Mouse (Mus musculus): Measurements from ENCODE around the gene Dpf3. TPM values are rescaled to one million over a fixed set of nuclear protein-coding genes. Genes with fewer than 3 reads are reported as not detected.

The Dpf3 gene
- polyA plus RNA-seq, 1 experiment from 2014 or later = 20.7 TPM

GRCm38 (mm10) chr12:83235781-83236180 lies 251.7 kb downstream of the Dpf3 start:
- Histone ChIP-seq H3K9ac (no peak overlapping the region), H3K36me3 (no peaks in the 10 kb centered on the region), H3K9me3 (replicated peaks) (no peaks in the 10 kb centered on the region), H3K4me2 (no peak overlapping the region), H3K27me3 (no peaks in the 10 kb centered on the region), H3K4me1 (replicated peaks) (peaks cover 18% of the 10 kb centered on the region), H3K4me3 (no peak overlapping the region), H3K27ac (no peak overlapping the region)
- 88% methylated on average over 6 of the region's 6 CpGs for WGBS
- ATAC-seq (replicated peaks; ENCODE audit: insufficient number of reproducible peaks, insufficient read depth, low FRiP score, low read depth) = no peak

DNA sequence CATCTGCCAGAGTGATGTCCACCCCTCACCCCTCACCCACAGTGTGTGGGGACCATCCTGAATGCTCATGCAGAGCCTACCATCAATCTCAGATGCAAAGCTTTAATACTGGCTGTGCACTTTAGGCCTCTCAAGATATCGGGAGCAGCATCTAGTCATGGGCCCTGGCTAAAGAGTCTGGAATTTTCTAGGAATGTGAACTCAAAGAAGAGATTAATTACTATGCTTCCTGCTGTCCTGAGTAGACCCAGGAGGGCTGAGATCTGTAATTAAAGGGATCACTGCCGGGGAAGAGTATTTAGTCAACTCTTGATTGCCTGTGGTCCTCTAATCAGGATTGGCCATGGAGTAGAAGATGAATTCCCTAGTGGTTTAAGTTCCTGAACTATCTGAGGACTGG lies 252.5 kb downstream of the Dpf3 start:
- 46% methylated on average over 2 of the region's 2 CpGs for WGBS
- Histone ChIP-seq H3K4me1 (replicated peaks) (peaks cover 13% of the 10 kb centered on the region), H3K4me2 (no peak overlapping the region), H3K36me3 (no peaks in the 10 kb centered on the region), H3K27me3 (no peaks in the 10 kb centered on the region), H3K9ac (no peak overlapping the region), H3K9me3 (replicated peaks) (no peaks in the 10 kb centered on the region), H3K4me3 (no peak overlapping the region), H3K27ac (no peak overlapping the region)
- no peak for ATAC-seq (replicated peaks; ENCODE audit: insufficient number of reproducible peaks, insufficient read depth, low FRiP score, low read depth)

- Histone ChIP-seq H3K4me2 (no peak overlapping the region), H3K27ac (peak overlapping the region; percentile 41; the same call in 1 of the 2 replicates), H3K4me3 (no peak overlapping the region), H3K9ac (no peak overlapping the region), H3K9me3 (replicated peaks) (no peaks in the 10 kb centered on the region), H3K27me3 (no peaks in the 10 kb centered on the region), H3K36me3 (no peaks in the 10 kb centered on the region), H3K4me1 (replicated peaks) (peaks cover 16% of the 10 kb centered on the region)
- ATAC-seq (replicated peaks; ENCODE audit: insufficient number of reproducible peaks, insufficient read depth, low FRiP score, low read depth) = 0 out of 2 replicates have a peak, but pooled peaks have one; percentile 53
- 49% methylated on average over 7 of the region's 7 CpGs for WGBS
These were observed 253.9 kb downstream of the Dpf3 start for GRCm38 (mm10) chr12:83233651-83234050.

DNA sequence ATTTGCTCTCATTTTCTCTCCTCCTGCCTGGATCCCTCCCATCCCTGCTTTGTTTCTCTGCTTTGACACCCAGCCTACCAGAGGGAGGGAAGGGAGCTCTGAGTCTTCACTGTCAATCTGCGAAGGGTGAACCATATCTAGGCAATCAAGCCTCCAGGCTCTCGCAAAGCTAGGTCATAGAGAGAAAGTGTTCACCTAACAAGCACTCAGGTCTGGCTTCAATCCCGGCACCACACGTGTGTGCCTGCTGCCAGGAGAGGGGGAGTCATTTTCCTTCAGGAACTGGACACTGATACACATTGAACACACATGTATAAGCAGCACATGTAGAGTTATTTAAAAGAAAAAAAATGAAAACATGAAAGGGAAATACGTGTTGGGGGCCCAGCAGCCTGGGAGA lies 254.6 kb downstream of the Dpf3 start:
- Histone ChIP-seq H3K36me3 (no peaks in the 10 kb centered on the region), H3K9ac (no peak overlapping the region), H3K4me2 (no peak overlapping the region), H3K4me3 (no peak overlapping the region), H3K9me3 (replicated peaks) (no peaks in the 10 kb centered on the region), H3K27ac (no peak overlapping the region), H3K27me3 (no peaks in the 10 kb centered on the region), H3K4me1 (replicated peaks) (peaks cover 16% of the 10 kb centered on the region)
- WGBS = 58% methylated on average over 5 of the region's 5 CpGs
- ATAC-seq (replicated peaks; ENCODE audit: insufficient number of reproducible peaks, insufficient read depth, low FRiP score, low read depth) = no peak

GRCm38 (mm10) chr12:83231258-83231657 lies 256.3 kb downstream of the Dpf3 start:
- Histone ChIP-seq H3K4me3 (no peak overlapping the region), H3K4me2 (no peak overlapping the region), H3K9me3 (replicated peaks) (no peaks in the 10 kb centered on the region), H3K9ac (no peak overlapping the region), H3K27me3 (no peaks in the 10 kb centered on the region), H3K36me3 (no peaks in the 10 kb centered on the region), H3K4me1 (replicated peaks) (peaks cover 25% of the 10 kb centered on the region), H3K27ac (no peak overlapping the region)
- 86% methylated on average over 4 of the region's 4 CpGs for WGBS
- ATAC-seq (replicated peaks; ENCODE audit: insufficient number of reproducible peaks, insufficient read depth, low FRiP score, low read depth) = no peak

DNA sequence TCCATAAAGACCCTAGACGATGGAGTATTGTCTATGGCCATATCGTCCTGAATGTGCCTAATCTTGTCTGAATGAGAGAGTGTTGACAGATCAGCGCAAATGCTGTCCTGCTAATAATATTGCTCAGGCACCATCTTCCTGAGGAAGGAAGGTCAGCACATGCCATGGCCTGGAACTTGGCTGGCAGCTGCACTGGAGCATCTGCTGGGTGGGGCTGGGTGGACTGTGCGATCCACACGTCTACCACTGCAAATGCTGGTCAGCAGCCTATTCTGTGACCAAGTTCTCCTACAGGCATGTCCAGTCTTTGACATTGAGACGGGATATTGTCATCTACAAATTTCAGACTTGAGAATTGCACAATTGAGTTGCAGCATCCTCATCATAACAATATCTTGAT lies 257.8 kb downstream of the Dpf3 start:
- H3K27me3 ChIP-seq = no peaks in the 10 kb centered on the region
- WGBS = 48% methylated on average over 6 of the region's 6 CpGs
- no peaks in the 10 kb centered on the region for H3K36me3 ChIP-seq
- H3K9me3 ChIP-seq (replicated peaks) = no peaks in the 10 kb centered on the region
- no peak; the same call in 1 of the 2 replicates for ATAC-seq (replicated peaks; ENCODE audit: insufficient number of reproducible peaks, insufficient read depth, low FRiP score, low read depth)
- H3K4me2 ChIP-seq = no peak overlapping the region
- H3K9ac ChIP-seq = no peak overlapping the region
- peaks cover 21% of the 10 kb centered on the region for H3K4me1 ChIP-seq (replicated peaks)
- H3K27ac ChIP-seq = no peak overlapping the region
- H3K4me3 ChIP-seq = no peak overlapping the region

- Histone ChIP-seq H3K27me3 (no peaks in the 10 kb centered on the region), H3K9ac (no peak overlapping the region), H3K4me3 (no peak overlapping the region), H3K4me2 (no peak overlapping the region), H3K36me3 (no peaks in the 10 kb centered on the region), H3K9me3 (replicated peaks) (no peaks in the 10 kb centered on the region), H3K27ac (no peak overlapping the region), H3K4me1 (replicated peaks) (peaks cover 12% of the 10 kb centered on the region)
- WGBS = 76% methylated on average over 4 of the region's 4 CpGs
- 0 out of 2 replicates have a peak, but pooled peaks have one; percentile 50 for ATAC-seq (replicated peaks; ENCODE audit: insufficient number of reproducible peaks, insufficient read depth, low FRiP score, low read depth)
These were observed 260.5 kb downstream of the Dpf3 start for GRCm38 (mm10) chr12:83227014-83227413.

- 64% methylated on average over 7 of the region's 7 CpGs for WGBS
- no peaks in the 10 kb centered on the region for H3K27me3 ChIP-seq
- no peak overlapping the region for H3K4me2 ChIP-seq
- no peak overlapping the region for H3K4me3 ChIP-seq
- H3K27ac ChIP-seq = no peak overlapping the region
- no peak overlapping the region for H3K9ac ChIP-seq
- H3K9me3 ChIP-seq (replicated peaks) = no peaks in the 10 kb centered on the region
- ATAC-seq (replicated peaks; ENCODE audit: insufficient number of reproducible peaks, insufficient read depth, low FRiP score, low read depth) = no peak
- no peaks in the 10 kb centered on the region for H3K4me1 ChIP-seq (replicated peaks)
- no peaks in the 10 kb centered on the region for H3K36me3 ChIP-seq
These were observed 266.6 kb downstream of the Dpf3 start for GRCm38 (mm10) chr12:83220964-83221363.

DNA sequence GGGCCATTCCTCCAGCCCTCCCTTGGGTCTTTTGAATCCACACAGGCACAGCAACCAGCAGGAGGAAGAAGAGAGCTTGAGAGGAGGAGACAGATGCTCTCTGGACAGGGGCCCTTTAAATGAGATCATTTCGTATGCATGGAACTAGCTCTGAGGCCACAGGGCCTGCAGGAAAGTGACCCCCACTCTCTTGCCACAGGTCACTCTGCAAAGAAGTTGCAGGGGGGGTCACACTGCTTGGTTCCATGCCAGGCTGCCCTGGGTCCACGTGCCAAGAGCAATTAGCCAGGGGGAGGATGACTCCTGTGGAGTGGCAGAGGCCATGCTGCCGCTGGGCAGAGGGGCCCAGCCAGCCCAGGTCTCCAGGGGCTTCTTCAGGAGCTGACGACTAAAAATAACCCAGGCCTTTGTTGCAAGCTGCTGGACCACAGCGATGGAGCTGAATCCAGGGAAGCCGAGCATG lies 273.6 kb downstream of the Dpf3 start:
- Histone ChIP-seq H3K27ac (peak overlapping the region; percentile 79), H3K36me3 (no peaks in the 10 kb centered on the region), H3K9me3 (replicated peaks) (no peaks in the 10 kb centered on the region), H3K27me3 (no peaks in the 10 kb centered on the region), H3K4me2 (0 out of 2 replicates have a peak overlapping the region, but pooled peaks have one; percentile 14), H3K4me1 (replicated peaks) (peaks cover 34% of the 10 kb centered on the region), H3K9ac (0 out of 2 replicates have a peak overlapping the region, but pooled peaks have one; percentile 8), H3K4me3 (no peak overlapping the region)
- peak; percentile 18; the same call in 1 of the 2 replicates for ATAC-seq (replicated peaks; ENCODE audit: insufficient number of reproducible peaks, insufficient read depth, low FRiP score, low read depth)
- WGBS = 27% methylated on average over 6 of the region's 6 CpGs

- H3K27ac ChIP-seq = no peak overlapping the region
- no peak overlapping the region for H3K9ac ChIP-seq
- 53% methylated on average over 2 of the region's 2 CpGs for WGBS
- peaks cover 49% of the 10 kb centered on the region for H3K4me1 ChIP-seq (replicated peaks)
- H3K36me3 ChIP-seq = no peaks in the 10 kb centered on the region
- H3K9me3 ChIP-seq (replicated peaks) = no peaks in the 10 kb centered on the region
- no peak for ATAC-seq (replicated peaks; ENCODE audit: insufficient number of reproducible peaks, insufficient read depth, low FRiP score, low read depth)
- no peaks in the 10 kb centered on the region for H3K27me3 ChIP-seq
- H3K4me2 ChIP-seq = no peak overlapping the region
- no peak overlapping the region for H3K4me3 ChIP-seq
These were observed 275.5 kb downstream of the Dpf3 start for GRCm38 (mm10) chr12:83211976-83212375.

GRCm38 (mm10) chr12:83211146-83211822 lies 276.2 kb downstream of the Dpf3 start:
- Histone ChIP-seq H3K4me1 (replicated peaks) (peaks cover 49% of the 10 kb centered on the region), H3K27ac (no peak overlapping the region), H3K4me3 (no peak overlapping the region), H3K9me3 (replicated peaks) (no peaks in the 10 kb centered on the region), H3K36me3 (no peaks in the 10 kb centered on the region), H3K4me2 (no peak overlapping the region), H3K9ac (no peak overlapping the region), H3K27me3 (no peaks in the 10 kb centered on the region)
- WGBS = 74% methylated on average over 7 of the region's 7 CpGs
- no peak for ATAC-seq (replicated peaks; ENCODE audit: insufficient number of reproducible peaks, insufficient read depth, low FRiP score, low read depth)

- Histone ChIP-seq H3K27me3 (no peaks in the 10 kb centered on the region), H3K9ac (no peak overlapping the region), H3K4me3 (no peak overlapping the region), H3K4me2 (no peak overlapping the region), H3K36me3 (no peaks in the 10 kb centered on the region), H3K9me3 (replicated peaks) (no peaks in the 10 kb centered on the region), H3K27ac (peak overlapping the region; percentile 78; the same call in 1 of the 2 replicates), H3K4me1 (replicated peaks) (peaks cover 49% of the 10 kb centered on the region)
- 83% methylated on average over 3 of the region's 3 CpGs for WGBS
- ATAC-seq (replicated peaks; ENCODE audit: insufficient number of reproducible peaks, insufficient read depth, low FRiP score, low read depth) = no peak
These were observed 276.8 kb downstream of the Dpf3 start for GRCm38 (mm10) chr12:83210735-83211134.

Data from heart, embryonic 15.5 days (tissue).